Mouse (Mus musculus): Measurements from ENCODE around the gene Wdr83os. TPM values are rescaled to one million over a fixed set of nuclear protein-coding genes. Genes with fewer than 3 reads are reported as not detected.
A peak's percentile ranks its signal among the peaks of the same experiment; 100 is the strongest.

Gene Wdr83os
- polyA plus RNA-seq, 1 experiment = 79.1 TPM

- Histone ChIP-seq H3K4me3 (ENCODE audit: low read depth, low read length) (peak within 1 kb of the TSS; percentile 74), H3K27ac (ENCODE audit: insufficient read depth, low read depth, low read length) (peak within 1 kb of the TSS; percentile 93), H3K27me3 (ENCODE audit: control insufficient read depth, insufficient read depth, low read length) (no peaks in the 10 kb centered on the region), H3K36me3 (ENCODE audit: control insufficient read depth, insufficient read depth, low read length) (peaks cover 26% of the 10 kb centered on the region), H3K4me1 (ENCODE audit: control insufficient read depth, insufficient read depth, insufficient read length, low read length) (peaks cover 12% of the 10 kb centered on the region; the same call in 1 of the 2 replicates)
- under 1% methylated on average over 68 of the region's 68 CpGs for WGBS
- TF ChIP-seq CTCF (IDR thresholded peaks at IDR 0.05; ENCODE audit: extremely low read depth, insufficient read length, insufficient replicate concordance, low read depth, low read length) (no peak), POLR2A (IDR thresholded peaks at IDR 0.05; ENCODE audit: low read depth, low read length) (peak; percentile 84)
Observed at GRCm38 (mm10) chr8:85071514-85072281, 8.8 kb upstream of the Wdr83os start, which contains the start of gene Dhps. TSS of gene Dhps (plus strand) at chr8:85071757.

GRCm38 (mm10) chr8:85072364-85072929 is 8.1 kb upstream of the Wdr83os start:
- Histone ChIP-seq H3K36me3 (ENCODE audit: control insufficient read depth, insufficient read depth, low read length) (peaks cover 25% of the 10 kb centered on the region), H3K27ac (ENCODE audit: insufficient read depth, low read depth, low read length) (peak overlapping the region; percentile 23)
- WGBS = 36% methylated on average over 9 of the region's 9 CpGs

GRCm38 (mm10) chr8:85073041-85073612 is 7.4 kb upstream of the Wdr83os start:
- H3K36me3 ChIP-seq (ENCODE audit: control insufficient read depth, insufficient read depth, low read length) = peaks cover 25% of the 10 kb centered on the region
- no peak overlapping the region for H3K4me3 ChIP-seq (ENCODE audit: low read depth, low read length)
- no peak overlapping the region for H3K27ac ChIP-seq (ENCODE audit: insufficient read depth, low read depth, low read length)
- peaks cover 12% of the 10 kb centered on the region; the same call in 1 of the 2 replicates for H3K4me1 ChIP-seq (ENCODE audit: control insufficient read depth, insufficient read depth, insufficient read length, low read length)
- WGBS = 89% methylated on average over 15 of the region's 15 CpGs
- TF ChIP-seq POLR2A (IDR thresholded peaks at IDR 0.05; ENCODE audit: low read depth, low read length) (no peak), CTCF (IDR thresholded peaks at IDR 0.05; ENCODE audit: extremely low read depth, insufficient read length, insufficient replicate concordance, low read depth, low read length) (no peak)
- no peaks in the 10 kb centered on the region for H3K27me3 ChIP-seq (ENCODE audit: control insufficient read depth, insufficient read depth, low read length)

More at GRCm38 (mm10) chr8:85072364-85072929, 8.1 kb upstream of the Wdr83os start:
- peaks cover 12% of the 10 kb centered on the region; the same call in 1 of the 2 replicates for H3K4me1 ChIP-seq (ENCODE audit: control insufficient read depth, insufficient read depth, insufficient read length, low read length)
- peak overlapping the region; percentile 74 for H3K4me3 ChIP-seq (ENCODE audit: low read depth, low read length)
- H3K27me3 ChIP-seq (ENCODE audit: control insufficient read depth, insufficient read depth, low read length) = no peaks in the 10 kb centered on the region
- TF ChIP-seq POLR2A (IDR thresholded peaks at IDR 0.05; ENCODE audit: low read depth, low read length) (no peak), CTCF (IDR thresholded peaks at IDR 0.05; ENCODE audit: extremely low read depth, insufficient read length, insufficient replicate concordance, low read depth, low read length) (no peak)

GRCm38 (mm10) chr8:85074167-85074566 is 6.4 kb upstream of the Wdr83os start:
- H3K4me1 ChIP-seq (ENCODE audit: control insufficient read depth, insufficient read depth, insufficient read length, low read length) = peaks cover 12% of the 10 kb centered on the region; the same call in 1 of the 2 replicates
- no peak overlapping the region for H3K27ac ChIP-seq (ENCODE audit: insufficient read depth, low read depth, low read length)
- 81% methylated on average over 10 of the region's 10 CpGs for WGBS
- H3K36me3 ChIP-seq (ENCODE audit: control insufficient read depth, insufficient read depth, low read length) = peaks cover 25% of the 10 kb centered on the region
- no peak overlapping the region for H3K4me3 ChIP-seq (ENCODE audit: low read depth, low read length)
- H3K27me3 ChIP-seq (ENCODE audit: control insufficient read depth, insufficient read depth, low read length) = no peaks in the 10 kb centered on the region
- TF ChIP-seq POLR2A (IDR thresholded peaks at IDR 0.05; ENCODE audit: low read depth, low read length) (no peak), CTCF (IDR thresholded peaks at IDR 0.05; ENCODE audit: extremely low read depth, insufficient read length, insufficient replicate concordance, low read depth, low read length) (no peak)

GRCm38 (mm10) chr8:85074617-85075016 is 5.9 kb upstream of the Wdr83os start:
- WGBS = 95% methylated on average over 10 of the region's 10 CpGs
- Histone ChIP-seq H3K4me1 (ENCODE audit: control insufficient read depth, insufficient read depth, insufficient read length, low read length) (peaks cover 12% of the 10 kb centered on the region; the same call in 1 of the 2 replicates), H3K27me3 (ENCODE audit: control insufficient read depth, insufficient read depth, low read length) (no peaks in the 10 kb centered on the region), H3K27ac (ENCODE audit: insufficient read depth, low read depth, low read length) (no peak overlapping the region), H3K4me3 (ENCODE audit: low read depth, low read length) (no peak overlapping the region), H3K36me3 (ENCODE audit: control insufficient read depth, insufficient read depth, low read length) (peaks cover 25% of the 10 kb centered on the region)
- TF ChIP-seq CTCF (IDR thresholded peaks at IDR 0.05; ENCODE audit: extremely low read depth, insufficient read length, insufficient replicate concordance, low read depth, low read length) (no peak), POLR2A (IDR thresholded peaks at IDR 0.05; ENCODE audit: low read depth, low read length) (no peak)

- no peaks in the 10 kb centered on the region for H3K27me3 ChIP-seq (ENCODE audit: control insufficient read depth, insufficient read depth, low read length)
- no peak overlapping the region for H3K4me3 ChIP-seq (ENCODE audit: low read depth, low read length)
- H3K27ac ChIP-seq (ENCODE audit: insufficient read depth, low read depth, low read length) = no peak overlapping the region
- WGBS = 75% methylated on average over 9 of the region's 9 CpGs
- H3K4me1 ChIP-seq (ENCODE audit: control insufficient read depth, insufficient read depth, insufficient read length, low read length) = peaks cover 7% of the 10 kb centered on the region; the same call in 1 of the 2 replicates
- H3K36me3 ChIP-seq (ENCODE audit: control insufficient read depth, insufficient read depth, low read length) = peaks cover 25% of the 10 kb centered on the region
- TF ChIP-seq CTCF (IDR thresholded peaks at IDR 0.05; ENCODE audit: extremely low read depth, insufficient read length, insufficient replicate concordance, low read depth, low read length) (peak; percentile 34; the same call in 1 of the 2 replicates), POLR2A (IDR thresholded peaks at IDR 0.05; ENCODE audit: low read depth, low read length) (no peak)
Observed at GRCm38 (mm10) chr8:85076001-85076400, 4.5 kb upstream of the Wdr83os start.

GRCm38 (mm10) chr8:85076993-85077392 is 3.5 kb upstream of the Wdr83os start:
- TF ChIP-seq CTCF (IDR thresholded peaks at IDR 0.05; ENCODE audit: extremely low read depth, insufficient read length, insufficient replicate concordance, low read depth, low read length) (peak; percentile 96), POLR2A (IDR thresholded peaks at IDR 0.05; ENCODE audit: low read depth, low read length) (no peak)
- Histone ChIP-seq H3K36me3 (ENCODE audit: control insufficient read depth, insufficient read depth, low read length) (peaks cover 25% of the 10 kb centered on the region), H3K27me3 (ENCODE audit: control insufficient read depth, insufficient read depth, low read length) (no peaks in the 10 kb centered on the region), H3K4me1 (ENCODE audit: control insufficient read depth, insufficient read depth, insufficient read length, low read length) (peaks cover 10% of the 10 kb centered on the region), H3K4me3 (ENCODE audit: low read depth, low read length) (no peak overlapping the region), H3K27ac (ENCODE audit: insufficient read depth, low read depth, low read length) (no peak overlapping the region)
- 0% methylated on average over 2 of the region's 2 CpGs for WGBS

Data from small intestine, adult 2 months (tissue).